Mouse (Mus musculus): Measurements from ENCODE around the gene Gdpgp1. TPM values are rescaled to one million over a fixed set of nuclear protein-coding genes. Genes with fewer than 3 reads are reported as not detected.

Gdpgp1 gene
- total RNA-seq, 2 experiments from 2014 or later, result 3.8 to 4.1 TPM

- no peak for DNase-seq (ENCODE audit: low spot score in 2 of 2)
Observed at GRCm38 (mm10) chr7:80269751-80270255, 37.1 kb downstream of the Gdpgp1 start.

GRCm38 (mm10) chr7:80273456-80273855, 40.8 kb downstream of the Gdpgp1 start:
- no peak for DNase-seq (ENCODE audit: low spot score in 2 of 2)

GRCm38 (mm10) chr7:80276374-80276773, 43.7 kb downstream of the Gdpgp1 start:
- DNase-seq (ENCODE audit: low spot score in 2 of 2), result no peak

GRCm38 (mm10) chr7:80280032-80280431, 47.4 kb downstream of the Gdpgp1 start:
- no peak for DNase-seq (ENCODE audit: low spot score in 2 of 2)

- DNase-seq (ENCODE audit: low spot score in 2 of 2), result no peak
Observed at GRCm38 (mm10) chr7:80280998-80281397, 48.3 kb downstream of the Gdpgp1 start.

GRCm38 (mm10) chr7:80281646-80282045, 49.0 kb downstream of the Gdpgp1 start:
- DNase-seq (ENCODE audit: low spot score in 2 of 2), result no peak

GRCm38 (mm10) chr7:80283226-80283918, 50.7 kb downstream of the Gdpgp1 start:
- DNase-seq (ENCODE audit: low spot score in 2 of 2), result no peak

GRCm38 (mm10) chr7:80284391-80284790, 51.7 kb downstream of the Gdpgp1 start:
- DNase-seq (ENCODE audit: low spot score in 2 of 2), result no peak

- no peak for DNase-seq (ENCODE audit: low spot score in 2 of 2)
Observed at GRCm38 (mm10) chr7:80285725-80286124, 53.1 kb downstream of the Gdpgp1 start.

- DNase-seq (ENCODE audit: low spot score in 2 of 2), result no peak
Observed at GRCm38 (mm10) chr7:80287736-80288135, 55.1 kb downstream of the Gdpgp1 start.

Other genes with a start within 250 kb of the Gdpgp1 start
- gene Zfp710, start 208.1 kb upstream of the Gdpgp1 start, total RNA-seq (2021), result 10 to 100 TPM; 13.8 to 14.3 TPM
- gene Idh2, start 117.5 kb upstream of the Gdpgp1 start, total RNA-seq (2021), result 100 to 1,000 TPM; 116 to 190 TPM
- 10 to 100 TPM; 62.7 to 75.9 TPM for gene Sema4b, start 46.0 kb upstream of the Gdpgp1 start, total RNA-seq (2021)
- 10 to 100 TPM; 53.9 to 64.2 TPM for gene Cib1, start 52 bp upstream of the Gdpgp1 start, total RNA-seq (2021)
- 1 to 10 TPM; 1.2 to 1.7 TPM for gene Ttll13, start 13.5 kb downstream of the Gdpgp1 start, total RNA-seq (2021)
- gene Ngrn, start 28.4 kb downstream of the Gdpgp1 start, total RNA-seq (2021), result 10 to 100 TPM; 40.7 to 41.4 TPM
- gene Vps33b, start 36.8 kb downstream of the Gdpgp1 start, total RNA-seq (2021), result 10 to 100 TPM; 14.9 to 26.6 TPM
- 1 to 10 TPM; 3.6 to 4.6 TPM for gene Prc1, start 61.6 kb downstream of the Gdpgp1 start, total RNA-seq (2021)
- 10 to 100 TPM in 1 of 2 experiments, 1 to 10 TPM in 1; 7.3 to 11.9 TPM for gene Rccd1, start 91.6 kb downstream of the Gdpgp1 start, total RNA-seq (2021)
- 10 to 100 TPM; 71.5 to 85.8 TPM for gene Unc45a, start 108.1 kb downstream of the Gdpgp1 start, total RNA-seq (2021)
- gene Hddc3, start 110.2 kb downstream of the Gdpgp1 start, total RNA-seq (2021), result 10 to 100 TPM; 38.5 to 45.9 TPM
- 10 to 100 TPM; 76.6 to 88.8 TPM for gene Man2a2, start 138.5 kb downstream of the Gdpgp1 start, total RNA-seq (2021)
- gene Fes, start 155.1 kb downstream of the Gdpgp1 start, total RNA-seq (2021), result 10 to 100 TPM in 1 of 2 experiments, 1 to 10 TPM in 1; 8.4 to 13.0 TPM
- gene Furin, start 172.6 kb downstream of the Gdpgp1 start, total RNA-seq (2021), result 100 to 1,000 TPM; 143 to 158 TPM

Data from adrenal gland, adult 18-20 months (tissue).